Mouse (Mus musculus): ENCODE measurements around the gene Opalin. TPM values are rescaled to one million over a fixed set of nuclear protein-coding genes. Genes with fewer than 3 reads are reported as not detected.

The Opalin gene
- polyA plus RNA-seq, 1 experiment from 2014 or later = not detected

- no peak overlapping the region for H3K4me3 ChIP-seq
- 42% methylated on average over 8 of the region's 8 CpGs for WGBS
- no peaks in the 10 kb centered on the region for H3K27me3 ChIP-seq
- H3K4me1 ChIP-seq = no peaks in the 10 kb centered on the region
- no peak for ATAC-seq (ENCODE audit: insufficient number of reproducible peaks, insufficient read depth, low FRiP score, low TSS enrichment)
- H3K9ac ChIP-seq = no peak overlapping the region
- H3K36me3 ChIP-seq = no peaks in the 10 kb centered on the region
- no peak overlapping the region for H3K4me2 ChIP-seq (replicated peaks)
- no peak overlapping the region for H3K27ac ChIP-seq
- no peaks in the 10 kb centered on the region for H3K9me3 ChIP-seq
These were observed 28.0 kb upstream of the Opalin start for GRCm38 (mm10) chr19:41104922-41105321.

GRCm38 (mm10) chr19:41101390-41101789, 24.5 kb upstream of the Opalin start:
- no peak overlapping the region for H3K4me3 ChIP-seq
- H3K9me3 ChIP-seq = no peaks in the 10 kb centered on the region
- H3K27ac ChIP-seq = no peak overlapping the region
- H3K4me2 ChIP-seq (replicated peaks) = no peak overlapping the region
- H3K4me1 ChIP-seq = no peaks in the 10 kb centered on the region
- H3K36me3 ChIP-seq = no peaks in the 10 kb centered on the region
- no peak overlapping the region for H3K9ac ChIP-seq
- no peak for ATAC-seq (ENCODE audit: insufficient number of reproducible peaks, insufficient read depth, low FRiP score, low TSS enrichment)
- 0 out of 2 replicates have a peak, but pooled peaks cover 3% of the 10 kb centered on the region for H3K27me3 ChIP-seq
- 83% methylated on average over 8 of the region's 8 CpGs for WGBS

- Histone ChIP-seq H3K27me3 (0 out of 2 replicates have a peak, but pooled peaks cover 3% of the 10 kb centered on the region), H3K4me3 (no peak overlapping the region), H3K27ac (no peak overlapping the region), H3K9ac (no peak overlapping the region), H3K36me3 (no peaks in the 10 kb centered on the region), H3K4me1 (no peaks in the 10 kb centered on the region), H3K9me3 (no peaks in the 10 kb centered on the region), H3K4me2 (replicated peaks) (no peak overlapping the region)
- 93% methylated on average over 7 of the region's 7 CpGs for WGBS
- no peak for ATAC-seq (ENCODE audit: insufficient number of reproducible peaks, insufficient read depth, low FRiP score, low TSS enrichment)
These were observed 23.9 kb upstream of the Opalin start for GRCm38 (mm10) chr19:41100863-41101262.

GRCm38 (mm10) chr19:41097038-41097437, 20.1 kb upstream of the Opalin start:
- no peak overlapping the region for H3K9ac ChIP-seq
- H3K4me1 ChIP-seq = no peaks in the 10 kb centered on the region
- H3K36me3 ChIP-seq = no peaks in the 10 kb centered on the region
- no peak overlapping the region for H3K4me2 ChIP-seq (replicated peaks)
- WGBS = 48% methylated on average over 4 of the region's 4 CpGs
- no peak overlapping the region for H3K4me3 ChIP-seq
- no peaks in the 10 kb centered on the region for H3K9me3 ChIP-seq
- 0 out of 2 replicates have a peak, but pooled peaks cover 3% of the 10 kb centered on the region for H3K27me3 ChIP-seq
- no peak for ATAC-seq (ENCODE audit: insufficient number of reproducible peaks, insufficient read depth, low FRiP score, low TSS enrichment)
- no peak overlapping the region for H3K27ac ChIP-seq

- Histone ChIP-seq H3K9ac (no peak overlapping the region), H3K9me3 (no peaks in the 10 kb centered on the region), H3K27me3 (peaks cover 19% of the 10 kb centered on the region), H3K4me3 (no peak overlapping the region), H3K27ac (no peak overlapping the region), H3K4me1 (no peaks in the 10 kb centered on the region; the same call in 1 of the 2 replicates), H3K36me3 (no peaks in the 10 kb centered on the region), H3K4me2 (replicated peaks) (no peak overlapping the region)
- ATAC-seq (ENCODE audit: insufficient number of reproducible peaks, insufficient read depth, low FRiP score, low TSS enrichment) = no peak
- WGBS = 63% methylated on average over 2 of the region's 2 CpGs
These were observed 15.0 kb upstream of the Opalin start for GRCm38 (mm10) chr19:41091901-41092300.

GRCm38 (mm10) chr19:41089833-41090232, 12.9 kb upstream of the Opalin start:
- no peak overlapping the region for H3K4me2 ChIP-seq (replicated peaks)
- peaks cover 19% of the 10 kb centered on the region for H3K27me3 ChIP-seq
- no peaks in the 10 kb centered on the region; the same call in 1 of the 2 replicates for H3K4me1 ChIP-seq
- 8% methylated on average over 5 of the region's 5 CpGs for WGBS
- no peak overlapping the region for H3K4me3 ChIP-seq
- H3K9me3 ChIP-seq = no peaks in the 10 kb centered on the region
- no peak overlapping the region for H3K27ac ChIP-seq
- no peaks in the 10 kb centered on the region for H3K36me3 ChIP-seq
- ATAC-seq (ENCODE audit: insufficient number of reproducible peaks, insufficient read depth, low FRiP score, low TSS enrichment) = no peak
- H3K9ac ChIP-seq = no peak overlapping the region

- H3K27me3 ChIP-seq = peaks cover 19% of the 10 kb centered on the region
- no peaks in the 10 kb centered on the region; the same call in 1 of the 2 replicates for H3K4me1 ChIP-seq
- H3K9ac ChIP-seq = no peak overlapping the region
- ATAC-seq (ENCODE audit: insufficient number of reproducible peaks, insufficient read depth, low FRiP score, low TSS enrichment) = no peak
- no peak overlapping the region for H3K4me3 ChIP-seq
- H3K27ac ChIP-seq = no peak overlapping the region
- 39% methylated on average over 18 of the region's 18 CpGs for WGBS
- no peaks in the 10 kb centered on the region for H3K9me3 ChIP-seq
- H3K36me3 ChIP-seq = no peaks in the 10 kb centered on the region
- H3K4me2 ChIP-seq (replicated peaks) = peak overlapping the region; percentile 19
These were observed 11.6 kb upstream of the Opalin start for GRCm38 (mm10) chr19:41088491-41088890.

GRCm38 (mm10) chr19:41087901-41088300, 11.0 kb upstream of the Opalin start:
- H3K27me3 ChIP-seq = peaks cover 19% of the 10 kb centered on the region
- no peak overlapping the region for H3K4me3 ChIP-seq
- whole genome bisulfite sequencing = 41% methylated on average over 4 of the region's 4 CpGs
- no peaks in the 10 kb centered on the region for H3K9me3 ChIP-seq
- ATAC-seq (ENCODE audit: insufficient number of reproducible peaks, insufficient read depth, low FRiP score, low TSS enrichment) = no peak
- no peak overlapping the region for H3K27ac ChIP-seq
- H3K9ac ChIP-seq = no peak overlapping the region
- no peaks in the 10 kb centered on the region; the same call in 1 of the 2 replicates for H3K4me1 ChIP-seq
- no peaks in the 10 kb centered on the region for H3K36me3 ChIP-seq
- no peak overlapping the region for H3K4me2 ChIP-seq (replicated peaks)

GRCm38 (mm10) chr19:41086700-41087099, 9.8 kb upstream of the Opalin start:
- no peak overlapping the region for H3K4me2 ChIP-seq (replicated peaks)
- ATAC-seq (ENCODE audit: insufficient number of reproducible peaks, insufficient read depth, low FRiP score, low TSS enrichment) = 0 out of 2 replicates have a peak, but pooled peaks have one; percentile 28
- WGBS = 6% methylated on average over 2 of the region's 2 CpGs
- H3K9me3 ChIP-seq = no peaks in the 10 kb centered on the region
- H3K27me3 ChIP-seq = peaks cover 19% of the 10 kb centered on the region
- H3K27ac ChIP-seq = no peak overlapping the region
- no peak overlapping the region for H3K9ac ChIP-seq
- no peaks in the 10 kb centered on the region; the same call in 1 of the 2 replicates for H3K4me1 ChIP-seq
- H3K36me3 ChIP-seq = no peaks in the 10 kb centered on the region
- H3K4me3 ChIP-seq = no peak overlapping the region

GRCm38 (mm10) chr19:41086289-41086688, 9.4 kb upstream of the Opalin start:
- no peaks in the 10 kb centered on the region for H3K9me3 ChIP-seq
- H3K36me3 ChIP-seq = no peaks in the 10 kb centered on the region
- no peak overlapping the region for H3K9ac ChIP-seq
- peaks cover 19% of the 10 kb centered on the region for H3K27me3 ChIP-seq
- 91% methylated on average over 6 of the region's 6 CpGs for WGBS
- no peak for ATAC-seq (ENCODE audit: insufficient number of reproducible peaks, insufficient read depth, low FRiP score, low TSS enrichment)
- peaks cover 3% of the 10 kb centered on the region; the same call in 1 of the 2 replicates for H3K4me1 ChIP-seq
- H3K27ac ChIP-seq = no peak overlapping the region
- H3K4me2 ChIP-seq (replicated peaks) = no peak overlapping the region
- no peak overlapping the region for H3K4me3 ChIP-seq

GRCm38 (mm10) chr19:41083646-41084045, 6.7 kb upstream of the Opalin start:
- ATAC-seq (ENCODE audit: insufficient number of reproducible peaks, insufficient read depth, low FRiP score, low TSS enrichment) = no peak
- 88% methylated on average over 14 of the region's 14 CpGs for WGBS
- Histone ChIP-seq H3K4me3 (no peak overlapping the region), H3K27ac (no peak overlapping the region), H3K9ac (no peak overlapping the region), H3K4me1 (peaks cover 3% of the 10 kb centered on the region; the same call in 1 of the 2 replicates), H3K36me3 (no peaks in the 10 kb centered on the region), H3K27me3 (peaks cover 13% of the 10 kb centered on the region), H3K4me2 (replicated peaks) (no peak overlapping the region), H3K9me3 (no peaks in the 10 kb centered on the region)

GRCm38 (mm10) chr19:41081589-41081988, 4.7 kb upstream of the Opalin start:
- Histone ChIP-seq H3K27ac (no peak overlapping the region), H3K4me1 (peaks cover 3% of the 10 kb centered on the region; the same call in 1 of the 2 replicates), H3K4me2 (replicated peaks) (no peak overlapping the region), H3K36me3 (no peaks in the 10 kb centered on the region), H3K9me3 (no peaks in the 10 kb centered on the region), H3K4me3 (no peak overlapping the region), H3K27me3 (no peaks in the 10 kb centered on the region), H3K9ac (no peak overlapping the region)
- WGBS = 51% methylated on average over 3 of the region's 3 CpGs
- ATAC-seq (ENCODE audit: insufficient number of reproducible peaks, insufficient read depth, low FRiP score, low TSS enrichment) = no peak
